Mouse (Mus musculus) layer of hippocampus, postnatal 10 days (tissue): ENCODE data around the gene Vkorc1l1. TPM values are rescaled to one million over a fixed set of nuclear protein-coding genes. Genes with fewer than 3 reads are reported as not detected.

Experiments
- DNase-seq, 2 experiments: peaks; one replicate each; pipeline ENCODE4 v3.0.0; 2021; ENCODE audit warnings: low spot score in 2 of 2
- total RNA-seq, 2 experiments: library from RNA; stranded (reverse); gene quantifications; 2 replicates each; pipeline ENCODE4 v1.2.3; 2021

Gene Vkorc1l1
- total RNA-seq, 2 experiments from 2014 or later = 46.7 to 49.4 TPM

- DNase-seq = no peak
Measured at GRCm38 (mm10) chr5:130001356-130001987, 59.7 kb downstream of the Vkorc1l1 start.

GRCm38 (mm10) chr5:130002301-130003146, 60.8 kb downstream of the Vkorc1l1 start, which contains the start of gene Gusb:
Gusb (minus strand) TSS chr5:130003049.
- DNase-seq = peak; percentile 67 to 77

- DNase-seq = no peak
Measured at GRCm38 (mm10) chr5:130003229-130003628, 61.5 kb downstream of the Vkorc1l1 start.

GRCm38 (mm10) chr5:130007344-130007743, 65.6 kb downstream of the Vkorc1l1 start:
- DNase-seq = no peak

- DNase-seq = no peak
Measured at GRCm38 (mm10) chr5:130008034-130008590, 66.3 kb downstream of the Vkorc1l1 start.

- no peak for DNase-seq
Measured at GRCm38 (mm10) chr5:130009784-130010183, 68.0 kb downstream of the Vkorc1l1 start.

GRCm38 (mm10) chr5:130010961-130011360, 69.2 kb downstream of the Vkorc1l1 start:
- no peak for DNase-seq

GRCm38 (mm10) chr5:130015104-130015503, 73.3 kb downstream of the Vkorc1l1 start:
- DNase-seq = no peak

GRCm38 (mm10) chr5:130019461-130019860, 77.7 kb downstream of the Vkorc1l1 start:
- DNase-seq = no peak

GRCm38 (mm10) chr5:130021361-130021966, 79.7 kb downstream of the Vkorc1l1 start:
- no peak for DNase-seq

- DNase-seq = no peak
Measured at GRCm38 (mm10) chr5:130022366-130022765, 80.6 kb downstream of the Vkorc1l1 start.

- DNase-seq = no peak
Measured at GRCm38 (mm10) chr5:130023067-130023766, 81.4 kb downstream of the Vkorc1l1 start.

- DNase-seq = peak; percentile 69 to 74
Measured at GRCm38 (mm10) chr5:130023767-130024539, 82.2 kb downstream of the Vkorc1l1 start.

- DNase-seq = no peak
Measured at GRCm38 (mm10) chr5:130027134-130027533, 85.4 kb downstream of the Vkorc1l1 start.

- no peak for DNase-seq
Measured at GRCm38 (mm10) chr5:130027696-130028095, 85.9 kb downstream of the Vkorc1l1 start.

GRCm38 (mm10) chr5:130029142-130029897, 87.5 kb downstream of the Vkorc1l1 start, which contains the start of the genes Asl and Crcp:
Asl (minus strand) TSS chr5:130029247.
Crcp (plus strand) TSS chr5:130029290.
- peak; percentile 77 to 85 for DNase-seq

GRCm38 (mm10) chr5:130031410-130032390, 89.9 kb downstream of the Vkorc1l1 start:
- no peak for DNase-seq

- DNase-seq = no peak
Measured at GRCm38 (mm10) chr5:130033869-130034268, 92.1 kb downstream of the Vkorc1l1 start.
